Mouse (Mus musculus) limb, embryonic 11.5 days (tissue): ENCODE measurements around the gene Fbxo42. TPM values are rescaled to one million over a fixed set of nuclear protein-coding genes. Genes with fewer than 3 reads are reported as not detected.
"Not testable (repeated sequence)": the region's sequence is repeated elsewhere in the genome, so short reads cannot be mapped to it uniquely, and the experiment has no call there.

Experiments
- ATAC-seq: fragments of 200-750 bp; cut with Nextera tagmentation; 2 replicates; pipeline ENCODE4 v1.8.0; 2017; ENCODE audit warnings: low read depth; ENCODE audit not compliant: insufficient number of reproducible peaks, low FRiP score, low TSS enrichment
- DNase-seq: peaks from one replicate; pipeline ENCODE4 v3.0.0-alpha.2; 2015; ENCODE audit warnings: low spot score
- H3K27ac ChIP-seq: fragments of 300-500 bp; sonication (generic); replicated peaks from 2 replicates; pipeline ENCODE4 v1.5.1; 2014; ENCODE audit warnings: low read depth, mild to moderate bottlenecking, low read length
- H3K27me3 ChIP-seq: fragments of 300-500 bp; sonication (generic); 2 replicates; pipeline ENCODE4 v1.6.1; 2014; ENCODE audit warnings: mild to moderate bottlenecking, low read length, mixed read lengths; ENCODE audit not compliant: control insufficient read depth, insufficient read depth
- H3K36me3 ChIP-seq: fragments of 300-500 bp; sonication (generic); 2 replicates; pipeline ENCODE4 v1.6.1; 2014; ENCODE audit warnings: mild to moderate bottlenecking, low read length, moderate library complexity, mixed read lengths; ENCODE audit not compliant: control insufficient read depth, insufficient read depth
- H3K4me1 ChIP-seq: fragments of 300-500 bp; sonication (generic); 2 replicates; pipeline ENCODE4 v1.6.1; 2014; ENCODE audit warnings: low read length, mixed read lengths; ENCODE audit not compliant: control insufficient read depth, insufficient read depth
- H3K4me2 ChIP-seq: fragments of 300-500 bp; sonication (generic); 2 replicates; pipeline ENCODE4 v1.6.1; 2014; ENCODE audit warnings: low read depth, mild to moderate bottlenecking, moderate library complexity; ENCODE audit not compliant: severe bottlenecking
- H3K4me3 ChIP-seq: fragments of 300-500 bp; sonication (generic); 2 replicates; pipeline ENCODE4 v1.5.1; 2014; ENCODE audit warnings: low read depth, low read length
- H3K9ac ChIP-seq: fragments of 300-500 bp; sonication (generic); 2 replicates; pipeline ENCODE4 v1.6.1; 2014; ENCODE audit warnings: mild to moderate bottlenecking, low read length
- H3K9me3 ChIP-seq: fragments of 300-500 bp; sonication (generic); 2 replicates; pipeline ENCODE4 v1.6.1; 2016; ENCODE audit warnings: low read length; ENCODE audit not compliant: control insufficient read depth
- WGBS: fragments of 180-500 bp; shearing (Covaris S2); extraction: QIAGEN DNeasy Blood & Tissue Kit; methylation state at CpG from one replicate; pipeline ENCODE4 v1.1.7; 2014; 5-methylcytosine and 5-hydroxymethylcytosine counted together
- polyA plus RNA-seq: library from polyadenylated mRNA; unstranded; fragments of >200 nt; fragmentation: Nextera tagmentation; extraction: Ambion mirVana; gene quantifications from 2 replicates; pipeline ENCODE4 v1.2.1, GENCODE M21; 2014

Fbxo42 gene
- polyA plus RNA-seq, 1 experiment from 2014 or later = 30.4 TPM

- ATAC-seq (no peak), DNase-seq (no peak)
- peaks cover 18% of the 10 kb centered on the region for H3K4me1 ChIP-seq
- no peaks in the 10 kb centered on the region for H3K36me3 ChIP-seq
- H3K4me2 ChIP-seq = no peak overlapping the region
- WGBS = 43% methylated on average over 5 of the region's 5 CpGs
- H3K4me3 ChIP-seq = no peak overlapping the region
- H3K27ac ChIP-seq = peak overlapping the region; percentile 23
- no peaks in the 10 kb centered on the region for H3K27me3 ChIP-seq
- no peaks in the 10 kb centered on the region for H3K9me3 ChIP-seq
- H3K9ac ChIP-seq = no peak overlapping the region
Observed at GRCm38 (mm10) chr4:141131531-141132061, 16.1 kb upstream of the Fbxo42 start.

GRCm38 (mm10) chr4:141132191-141132590, 15.5 kb upstream of the Fbxo42 start:
- H3K4me1 ChIP-seq = peaks cover 21% of the 10 kb centered on the region
- no peak for DNase-seq
- H3K9me3 ChIP-seq = no peaks in the 10 kb centered on the region
- no peaks in the 10 kb centered on the region for H3K27me3 ChIP-seq
- peak overlapping the region; percentile 23 for H3K27ac ChIP-seq
- no peak overlapping the region for H3K4me2 ChIP-seq
- 41% methylated on average over 8 of the region's 8 CpGs for WGBS
- no peak overlapping the region for H3K4me3 ChIP-seq
- H3K36me3 ChIP-seq = 0 out of 2 replicates have a peak, but pooled peaks cover 2% of the 10 kb centered on the region
- H3K9ac ChIP-seq = no peak overlapping the region
- no peak for ATAC-seq

- DNase-seq (no peak), ATAC-seq (no peak)
- Histone ChIP-seq H3K9ac (no peak overlapping the region), H3K4me2 (no peak overlapping the region), H3K27ac (no peak overlapping the region), H3K4me3 (no peak overlapping the region), H3K9me3 (no peaks in the 10 kb centered on the region), H3K4me1 (peaks cover 21% of the 10 kb centered on the region), H3K27me3 (no peaks in the 10 kb centered on the region), H3K36me3 (0 out of 2 replicates have a peak, but pooled peaks cover 2% of the 10 kb centered on the region)
- 65% methylated on average over 8 of the region's 8 CpGs for WGBS
Observed at GRCm38 (mm10) chr4:141133227-141133626, 14.5 kb upstream of the Fbxo42 start.

- Histone ChIP-seq H3K4me1 (peaks cover 21% of the 10 kb centered on the region), H3K36me3 (0 out of 2 replicates have a peak, but pooled peaks cover 2% of the 10 kb centered on the region), H3K9me3 (no peaks in the 10 kb centered on the region), H3K9ac (no peak overlapping the region), H3K27ac (peak overlapping the region; percentile 47; the same call in 1 of the 2 replicates), H3K4me3 (no peak overlapping the region), H3K27me3 (no peaks in the 10 kb centered on the region), H3K4me2 (no peak overlapping the region)
- ATAC-seq = no peak
- no peak for DNase-seq
- 64% methylated on average over 8 of the region's 8 CpGs for WGBS
Observed at GRCm38 (mm10) chr4:141134031-141134441, 13.7 kb upstream of the Fbxo42 start.

DNA sequence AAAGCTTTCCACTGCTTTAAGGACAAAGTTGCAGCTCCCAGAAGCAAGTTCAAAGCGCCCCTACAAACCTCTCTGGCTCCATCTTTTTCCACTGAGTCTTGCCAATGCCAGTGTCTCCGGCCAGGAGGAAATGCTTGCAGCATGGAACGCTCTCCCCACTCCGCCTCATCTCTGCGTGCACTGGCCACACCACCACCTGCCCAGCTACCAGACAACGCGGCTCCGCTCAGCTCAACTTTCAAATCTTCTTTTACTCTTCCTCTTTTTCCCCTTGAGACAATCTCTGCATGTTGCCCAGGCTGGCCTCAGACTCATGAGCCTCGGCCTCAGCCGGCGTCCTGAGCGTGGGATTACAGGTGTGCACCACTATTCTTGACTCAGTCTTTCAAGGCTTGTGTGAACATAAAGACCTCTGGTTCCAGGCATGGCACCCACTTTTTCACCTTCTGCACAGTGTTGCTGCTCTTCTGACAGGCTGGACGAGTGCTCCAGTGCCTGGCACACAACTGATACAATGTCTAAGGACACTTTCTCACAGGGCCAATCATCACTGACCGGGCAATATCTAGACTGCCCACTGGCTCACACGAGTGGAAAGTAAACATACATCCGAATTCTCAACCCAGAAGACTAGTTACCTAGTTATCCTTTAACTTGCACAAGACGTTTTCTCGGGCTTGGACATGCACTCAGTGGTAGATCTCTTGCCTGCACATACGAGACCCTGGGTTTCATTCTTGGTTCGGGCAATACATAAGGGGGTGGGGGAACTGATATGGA, 12.8 kb upstream of the Fbxo42 start:
- no peak overlapping the region for H3K4me2 ChIP-seq

GRCm38 (mm10) chr4:141136126-141136525, 11.6 kb upstream of the Fbxo42 start:
- Histone ChIP-seq H3K4me1 (peaks cover 21% of the 10 kb centered on the region), H3K9ac (no peak overlapping the region), H3K36me3 (0 out of 2 replicates have a peak, but pooled peaks cover 2% of the 10 kb centered on the region), H3K4me2 (no peak overlapping the region), H3K27me3 (no peaks in the 10 kb centered on the region), H3K27ac (no peak overlapping the region), H3K9me3 (no peaks in the 10 kb centered on the region), H3K4me3 (no peak overlapping the region)
- 85% methylated on average over 7 of the region's 7 CpGs for WGBS
- DNase-seq = no peak
- ATAC-seq = no peak

More for the DNA sequence above, 12.8 kb upstream of the Fbxo42 start:
- Histone ChIP-seq H3K36me3 (0 out of 2 replicates have a peak, but pooled peaks cover 2% of the 10 kb centered on the region), H3K27ac (no peak overlapping the region), H3K27me3 (no peaks in the 10 kb centered on the region), H3K4me3 (no peak overlapping the region), H3K9me3 (no peaks in the 10 kb centered on the region), H3K9ac (no peak overlapping the region), H3K4me1 (peaks cover 21% of the 10 kb centered on the region)
- ATAC-seq (no peak), DNase-seq (no peak)
- 86% methylated on average over 20 of the region's 20 CpGs for WGBS

GRCm38 (mm10) chr4:141137740-141138139, 10.0 kb upstream of the Fbxo42 start:
- not testable (repeated sequence) for DNase-seq, H3K9me3 ChIP-seq, H3K4me2 ChIP-seq, H3K36me3 ChIP-seq, H3K4me1 ChIP-seq, H3K27me3 ChIP-seq, ATAC-seq, H3K27ac ChIP-seq, H3K9ac ChIP-seq
- peak overlapping the region; percentile 93; the same call in 1 of the 2 replicates for H3K4me3 ChIP-seq
- WGBS = 83% methylated on average over 1 of the region's 3 CpGs

GRCm38 (mm10) chr4:141138425-141139115, 9.1 kb upstream of the Fbxo42 start:
- Histone ChIP-seq H3K9ac (peak overlapping the region; percentile 89), H3K27me3 (no peaks in the 10 kb centered on the region), H3K27ac (peak overlapping the region; percentile 91), H3K4me1 (peaks cover 8% of the 10 kb centered on the region; the same call in 1 of the 2 replicates), H3K36me3 (0 out of 2 replicates have a peak, but pooled peaks cover 2% of the 10 kb centered on the region), H3K4me3 (peak overlapping the region; percentile 93), H3K9me3 (no peaks in the 10 kb centered on the region), H3K4me2 (peak overlapping the region; percentile 93)
- no peak for DNase-seq
- ATAC-seq = no peak
- WGBS = 5% methylated on average over 29 of the region's 29 CpGs
